Mouse (Mus musculus) midbrain, embryonic 14.5 days (tissue): ENCODE measurements at regions not wholly inside any gene's neighbourhood (a gene's known extent, or its start where the extent isn't known, plus 50 kb on each side); places are given as distances from the start of the nearest gene placed in this dataset.

Experiments
- ATAC-seq: fragments of 200-750 bp; cut with Nextera tagmentation; 2 replicates; pipeline ENCODE4 v1.8.0; 2017; ENCODE audit warnings: moderate number of reproducible peaks, moderate library complexity; ENCODE audit not compliant: low FRiP score, low TSS enrichment
- DNase-seq: peaks from one replicate; pipeline ENCODE4 v3.0.0-alpha.2; 2015
- H3K27ac ChIP-seq: fragments of 300-500 bp; sonication (generic); replicated peaks from 2 replicates; pipeline ENCODE4 v1.5.1; 2014; ENCODE audit warnings: mild to moderate bottlenecking, low read depth, low read length, moderate library complexity
- H3K27me3 ChIP-seq: fragments of 300-500 bp; sonication (generic); 2 replicates; pipeline ENCODE4 v1.6.1; 2014; ENCODE audit warnings: low read length, control low read depth, mixed read lengths; ENCODE audit not compliant: control insufficient read depth, insufficient read depth
- H3K36me3 ChIP-seq: fragments of 300-500 bp; sonication (generic); 2 replicates; pipeline ENCODE4 v1.6.1; 2014; ENCODE audit warnings: low read length, control low read depth; ENCODE audit not compliant: control insufficient read depth, insufficient read depth
- H3K4me1 ChIP-seq: fragments of 300-500 bp; sonication (generic); 2 replicates; pipeline ENCODE4 v1.6.1; 2014; ENCODE audit warnings: mild to moderate bottlenecking, antibody characterized with exemption, low read length, control low read depth; ENCODE audit not compliant: control insufficient read depth, insufficient read depth
- H3K4me2 ChIP-seq: fragments of 300-500 bp; sonication (generic); 2 replicates; pipeline ENCODE4 v1.6.1; 2014; ENCODE audit warnings: mild to moderate bottlenecking, low read length, moderate library complexity
- H3K4me3 ChIP-seq: fragments of 300-500 bp; sonication (generic); replicated peaks from 2 replicates; pipeline ENCODE4 v1.5.1; 2014; ENCODE audit warnings: low read depth, low read length
- H3K9ac ChIP-seq: fragments of 300-500 bp; sonication (generic); replicated peaks from 2 replicates; pipeline ENCODE4 v1.6.1; 2014; ENCODE audit warnings: mild to moderate bottlenecking, low read length, moderate library complexity
- H3K9me3 ChIP-seq: fragments of 300-500 bp; sonication (generic); 2 replicates; pipeline ENCODE4 v1.6.1; 2016; ENCODE audit warnings: low read length, control low read depth, mixed read lengths; ENCODE audit not compliant: control insufficient read depth
- WGBS: fragments of 180-500 bp; shearing (Covaris S2); extraction: QIAGEN DNeasy Blood & Tissue Kit; methylation state at CpG from one replicate; pipeline ENCODE4 v1.1.7; 2014; 5-methylcytosine and 5-hydroxymethylcytosine counted together

DNA sequence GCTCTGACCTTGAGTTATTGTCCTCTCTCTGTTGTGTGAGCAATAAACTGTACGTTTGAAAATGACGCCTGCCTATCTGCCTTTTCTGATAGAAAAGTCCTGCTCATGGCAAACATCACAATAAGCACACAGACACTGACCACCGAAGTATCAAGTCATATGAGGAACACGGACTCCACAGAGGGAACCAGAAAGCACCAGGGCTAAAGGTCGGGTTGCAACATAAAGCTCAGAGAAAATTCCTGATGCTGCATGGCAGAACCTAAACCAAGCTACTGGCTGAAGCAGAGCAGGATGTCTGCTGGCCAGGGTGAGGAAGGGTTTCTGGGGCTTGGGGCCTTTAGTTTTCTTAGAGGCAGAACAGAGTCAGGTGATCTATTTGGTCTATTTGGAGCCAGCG lies 94.5 kb upstream of the Elovl6 start:
- Histone ChIP-seq H3K36me3 (no peaks in the 10 kb centered on the region), H3K9me3 (no peaks in the 10 kb centered on the region), H3K4me3 (no peak overlapping the region), H3K27ac (no peak overlapping the region), H3K27me3 (no peaks in the 10 kb centered on the region), H3K4me1 (no peaks in the 10 kb centered on the region), H3K9ac (no peak overlapping the region), H3K4me2 (no peak overlapping the region)
- DNase-seq: no peak
- 90% methylated on average over 6 of the region's 6 CpGs for WGBS
- no peak for ATAC-seq

DNA sequence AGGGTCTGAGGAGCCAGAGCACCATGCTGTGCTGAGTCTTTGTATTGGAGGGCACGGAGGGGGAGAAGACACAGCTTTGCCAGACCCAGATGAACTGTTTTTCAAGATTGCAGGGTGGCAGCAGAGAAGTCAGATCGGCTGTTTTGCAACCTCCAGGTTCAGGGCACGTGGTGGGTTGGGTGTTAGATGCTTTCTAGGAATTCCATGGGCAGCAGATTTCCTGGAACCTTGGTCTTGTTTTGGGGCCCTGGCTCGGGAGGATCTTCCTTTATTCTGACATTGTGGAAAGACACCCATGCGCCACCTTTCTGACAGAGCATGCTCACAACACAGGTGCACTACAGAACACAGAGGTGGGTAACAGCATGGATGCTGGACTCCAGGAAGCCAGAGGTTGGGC lies 89.4 kb upstream of the Elovl6 start:
- Histone ChIP-seq H3K4me1 (no peaks in the 10 kb centered on the region), H3K27ac (no peak overlapping the region), H3K36me3 (no peaks in the 10 kb centered on the region), H3K9me3 (no peaks in the 10 kb centered on the region), H3K4me3 (no peak overlapping the region), H3K4me2 (no peak overlapping the region), H3K27me3 (no peaks in the 10 kb centered on the region), H3K9ac (no peak overlapping the region)
- 55% methylated on average over 5 of the region's 5 CpGs for WGBS
- ATAC-seq: no peak
- no peak for DNase-seq

DNA sequence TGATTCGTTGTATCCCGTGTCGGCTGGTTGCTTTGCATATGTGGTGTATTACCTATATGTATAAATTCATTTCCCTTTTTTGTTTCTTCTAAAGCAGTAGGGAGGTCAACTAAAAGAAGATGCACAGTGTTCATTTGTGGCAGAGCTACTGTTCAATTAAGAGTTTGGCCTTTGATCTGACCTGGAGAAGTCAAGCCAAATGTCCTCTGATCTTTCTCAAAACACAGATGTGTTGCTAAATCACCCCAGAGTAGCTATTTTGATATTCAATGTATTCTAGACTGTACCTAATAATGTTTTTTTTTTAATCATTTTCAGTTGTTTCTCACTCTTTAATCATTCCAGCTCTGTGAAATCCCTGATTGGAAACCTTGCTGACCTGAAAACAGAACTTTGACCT lies 87.9 kb upstream of the Elovl6 start:
- no peak overlapping the region for H3K27ac ChIP-seq
- DNase-seq (no peak), ATAC-seq (no peak)
- no peaks in the 10 kb centered on the region for H3K4me1 ChIP-seq
- WGBS: 98% methylated on average over 3 of the region's 3 CpGs
- no peak overlapping the region for H3K4me3 ChIP-seq
- no peaks in the 10 kb centered on the region for H3K27me3 ChIP-seq
- no peaks in the 10 kb centered on the region for H3K36me3 ChIP-seq
- H3K9me3 ChIP-seq: no peaks in the 10 kb centered on the region
- no peak overlapping the region for H3K9ac ChIP-seq
- H3K4me2 ChIP-seq: no peak overlapping the region

DNA sequence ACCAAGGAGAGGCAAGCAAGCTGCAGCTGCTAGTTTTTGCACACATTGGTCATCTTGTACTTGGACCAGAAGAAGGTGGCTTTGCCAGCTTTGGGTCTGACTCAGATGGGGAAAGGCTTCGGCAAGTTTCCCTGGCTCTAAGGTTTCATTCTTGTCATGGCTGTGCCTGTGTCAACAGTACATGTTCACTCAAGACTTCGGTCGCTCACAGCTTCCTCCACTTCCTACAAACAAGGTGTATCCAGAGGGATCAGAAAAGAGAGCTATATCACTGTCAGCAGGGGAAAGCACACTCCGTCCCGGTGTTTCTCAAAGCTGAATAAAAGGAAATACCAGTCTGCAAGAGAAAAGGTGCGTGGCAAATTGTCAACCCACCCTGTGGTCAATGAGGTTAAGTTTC lies 86.2 kb upstream of the Elovl6 start:
- H3K36me3 ChIP-seq: no peaks in the 10 kb centered on the region
- H3K9me3 ChIP-seq: no peaks in the 10 kb centered on the region
- 95% methylated on average over 6 of the region's 6 CpGs for WGBS
- H3K4me1 ChIP-seq: no peaks in the 10 kb centered on the region
- H3K4me3 ChIP-seq: no peak overlapping the region
- no peak for ATAC-seq
- no peak overlapping the region for H3K4me2 ChIP-seq
- no peaks in the 10 kb centered on the region for H3K27me3 ChIP-seq
- no peak for DNase-seq
- no peak overlapping the region for H3K9ac ChIP-seq
- no peak overlapping the region for H3K27ac ChIP-seq

DNA sequence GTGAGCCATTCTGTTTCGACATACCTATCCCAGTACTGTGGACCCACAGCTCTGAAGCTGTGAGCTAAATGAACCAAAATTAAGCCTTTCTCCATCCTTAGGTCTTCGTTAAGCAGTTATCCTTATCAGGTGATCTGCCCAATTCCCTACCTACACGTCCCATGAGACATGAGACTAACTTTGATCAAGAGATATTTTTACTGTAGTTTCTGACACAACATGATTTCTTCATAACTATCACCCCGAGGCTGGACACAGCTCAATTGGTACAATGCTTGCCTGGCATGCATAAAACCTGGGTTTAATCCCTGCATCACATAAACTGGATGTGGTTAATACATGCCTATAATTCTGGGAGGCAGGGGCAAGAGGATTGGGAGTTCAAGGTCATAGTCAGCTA lies 82.2 kb upstream of the Elovl6 start:
- no peak for DNase-seq
- Histone ChIP-seq H3K4me2 (no peak overlapping the region), H3K27me3 (no peaks in the 10 kb centered on the region), H3K36me3 (no peaks in the 10 kb centered on the region), H3K9ac (no peak overlapping the region), H3K4me3 (no peak overlapping the region), H3K4me1 (no peaks in the 10 kb centered on the region), H3K27ac (no peak overlapping the region), H3K9me3 (no peaks in the 10 kb centered on the region)
- WGBS: 84% methylated on average over 4 of the region's 4 CpGs
- no peak for ATAC-seq

DNA sequence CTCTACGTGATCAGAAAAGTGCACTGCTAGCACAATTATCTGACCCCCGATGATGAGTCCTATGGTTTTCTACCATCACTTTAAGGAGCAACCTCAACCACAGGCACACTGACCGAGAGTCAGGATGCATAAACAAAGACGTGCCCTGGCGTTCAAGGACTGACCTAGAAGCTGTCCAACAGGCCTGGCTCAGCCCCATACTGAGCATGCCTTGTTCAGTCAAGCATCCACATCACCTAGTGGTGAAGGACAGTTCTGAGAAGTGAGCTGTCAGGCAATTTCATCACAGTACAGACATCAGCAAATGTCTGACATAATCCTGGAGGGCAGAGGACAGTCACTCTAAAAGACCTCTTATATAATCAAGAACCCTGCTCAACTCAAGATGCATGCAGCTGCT lies 81.5 kb upstream of the Elovl6 start:
- DNase-seq: no peak
- ATAC-seq: no peak
- H3K27me3 ChIP-seq: no peaks in the 10 kb centered on the region
- H3K4me3 ChIP-seq: no peak overlapping the region
- 85% methylated on average over 5 of the region's 5 CpGs for WGBS
- H3K4me1 ChIP-seq: no peaks in the 10 kb centered on the region
- no peaks in the 10 kb centered on the region for H3K9me3 ChIP-seq
- H3K4me2 ChIP-seq: no peak overlapping the region
- no peak overlapping the region for H3K9ac ChIP-seq
- H3K27ac ChIP-seq: no peak overlapping the region
- no peaks in the 10 kb centered on the region for H3K36me3 ChIP-seq

DNA sequence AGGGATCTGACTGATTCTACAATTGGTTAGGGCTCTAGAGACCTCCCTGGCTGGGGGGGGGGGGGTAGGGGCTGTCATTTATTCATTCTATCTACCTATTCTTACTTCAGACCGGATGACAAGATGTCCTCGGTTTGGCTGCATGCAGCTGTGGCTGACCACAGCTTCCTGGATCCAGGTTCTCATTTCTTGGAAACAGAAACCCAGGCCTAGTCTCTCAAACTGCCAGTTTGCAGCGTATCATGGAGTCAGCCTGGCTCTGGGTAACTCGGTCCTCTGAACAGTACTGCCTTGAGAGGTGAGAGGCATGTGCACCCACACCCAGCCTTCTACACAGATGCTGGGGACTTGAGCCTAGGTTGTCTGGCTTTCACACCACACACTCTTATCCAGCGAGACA lies 62.1 kb upstream of the Elovl6 start:
- Histone ChIP-seq H3K27ac (no peak overlapping the region), H3K27me3 (no peaks in the 10 kb centered on the region), H3K9me3 (no peaks in the 10 kb centered on the region), H3K36me3 (no peaks in the 10 kb centered on the region), H3K4me1 (no peaks in the 10 kb centered on the region), H3K4me2 (no peak overlapping the region), H3K9ac (no peak overlapping the region), H3K4me3 (no peak overlapping the region)
- ATAC-seq (no peak), DNase-seq (no peak)
- WGBS: 80% methylated on average over 5 of the region's 5 CpGs

DNA sequence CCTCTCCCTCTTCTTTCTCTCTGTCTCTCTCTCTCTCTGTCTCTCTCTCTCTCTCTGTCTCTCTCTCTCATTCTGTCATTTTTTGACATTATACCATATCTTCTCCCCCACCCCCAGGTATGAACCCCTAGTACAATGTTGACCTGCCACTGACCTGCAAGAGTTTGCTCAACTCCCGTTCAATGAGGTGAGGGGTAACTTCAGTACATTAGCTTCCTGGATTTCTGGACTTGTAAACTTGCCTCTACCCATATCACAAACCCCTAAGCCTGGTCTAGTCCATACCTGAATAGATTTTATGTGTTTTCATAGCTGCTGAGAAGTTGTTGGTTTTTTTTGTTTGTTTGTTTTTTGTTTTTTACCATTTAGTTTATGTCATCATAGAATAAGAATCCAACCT lies 60.8 kb upstream of the Elovl6 start:
- H3K4me3 ChIP-seq: no peak overlapping the region
- ATAC-seq: no peak

DNA sequence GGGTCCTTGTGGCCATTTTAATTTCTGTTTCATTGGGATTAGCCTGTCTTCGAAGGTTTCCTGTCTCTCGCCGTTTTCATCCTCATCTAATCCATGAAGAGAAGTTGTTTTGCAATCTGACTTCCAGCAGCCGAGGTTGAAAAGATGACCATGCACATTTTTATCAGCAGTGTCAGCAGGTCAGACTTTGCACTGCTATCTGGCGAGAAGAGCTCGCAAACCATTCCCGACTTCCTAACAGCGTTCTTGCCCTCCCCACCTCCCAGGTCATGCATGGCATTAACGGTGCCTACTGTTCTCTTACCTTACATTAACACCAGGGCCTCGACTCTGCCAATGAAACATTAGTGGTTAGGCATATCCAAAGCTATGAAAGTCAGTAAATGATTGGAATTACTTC lies 60.1 kb upstream of the Elovl6 start:
- H3K27ac ChIP-seq: no peak overlapping the region
- no peaks in the 10 kb centered on the region for H3K4me1 ChIP-seq
- H3K4me2 ChIP-seq: no peak overlapping the region
- ATAC-seq (no peak), DNase-seq (no peak)
- H3K36me3 ChIP-seq: no peaks in the 10 kb centered on the region
- H3K4me3 ChIP-seq: no peak overlapping the region
- WGBS: 89% methylated on average over 10 of the region's 10 CpGs
- H3K9ac ChIP-seq: no peak overlapping the region
- H3K27me3 ChIP-seq: no peaks in the 10 kb centered on the region
- H3K9me3 ChIP-seq: no peaks in the 10 kb centered on the region

More for the DNA sequence above, 60.8 kb upstream of the Elovl6 start:
- Histone ChIP-seq H3K9me3 (no peaks in the 10 kb centered on the region), H3K4me2 (no peak overlapping the region), H3K27me3 (no peaks in the 10 kb centered on the region), H3K4me1 (no peaks in the 10 kb centered on the region), H3K36me3 (no peaks in the 10 kb centered on the region), H3K27ac (no peak overlapping the region), H3K9ac (no peak overlapping the region)
- 91% methylated on average over 1 of the region's 1 CpGs for WGBS
- DNase-seq: no peak
